Mouse (Mus musculus) heart, postnatal 0 days (tissue): ENCODE measurements around the gene Prrg2. TPM values are rescaled to one million over a fixed set of nuclear protein-coding genes. Genes with fewer than 3 reads are reported as not detected.

ENCODE experiments used
- ATAC-seq: fragments of 200-750 bp; cut with Nextera tagmentation; 2 replicates; pipeline ENCODE4 v1.8.0; 2017; ENCODE audit warnings: low read depth, moderate number of reproducible peaks, moderate library complexity; ENCODE audit not compliant: insufficient read depth
- DNase-seq: peaks from one replicate; pipeline ENCODE4 v3.0.0-alpha.2; 2016; ENCODE audit warnings: low spot score
- H3K27ac ChIP-seq: fragments of 300-500 bp; sonication (generic); 2 replicates; pipeline ENCODE4 v1.5.1; 2014; ENCODE audit warnings: low read depth, mild to moderate bottlenecking
- H3K27me3 ChIP-seq: fragments of 300-500 bp; sonication (generic); 2 replicates; pipeline ENCODE4 v1.6.1; 2014; ENCODE audit warnings: low read length, mixed read lengths; ENCODE audit not compliant: control insufficient read depth, insufficient read depth
- H3K36me3 ChIP-seq: fragments of 300-500 bp; sonication (generic); replicated peaks from 2 replicates; pipeline ENCODE4 v1.6.1; 2014; ENCODE audit warnings: low read length, mixed read lengths; ENCODE audit not compliant: control insufficient read depth, insufficient read depth
- H3K4me1 ChIP-seq: fragments of 300-500 bp; sonication (generic); 2 replicates; pipeline ENCODE4 v1.6.1; 2014; ENCODE audit warnings: antibody characterized with exemption; ENCODE audit not compliant: control insufficient read depth, insufficient read depth
- H3K4me2 ChIP-seq: fragments of 300-500 bp; sonication (generic); 2 replicates; pipeline ENCODE4 v1.6.1; 2014; ENCODE audit warnings: low read depth, mild to moderate bottlenecking, low read length, moderate library complexity
- H3K4me3 ChIP-seq: fragments of 300-500 bp; sonication (generic); 2 replicates; pipeline ENCODE4 v1.5.1; 2014; ENCODE audit warnings: low read depth, low read length
- H3K9ac ChIP-seq: fragments of 300-500 bp; sonication (generic); replicated peaks from 2 replicates; pipeline ENCODE4 v1.6.1; 2014; ENCODE audit warnings: low read depth, low read length, mixed read lengths
- H3K9me3 ChIP-seq: fragments of 300-500 bp; sonication (generic); replicated peaks from 2 replicates; pipeline ENCODE4 v1.6.1; 2016; ENCODE audit warnings: low read length; ENCODE audit not compliant: control insufficient read depth
- CTCF ChIP-seq: IDR thresholded peaks from 2 replicates; pipeline ENCODE4 v1.5.1; 2016; ENCODE audit warnings: antibody characterized with exemption, control low read depth, low read depth
- EP300 ChIP-seq: IDR thresholded peaks from 2 replicates; pipeline ENCODE4 v1.6.1; 2016; ENCODE audit warnings: antibody characterized with exemption, low read depth
- WGBS: fragments of 180-500 bp; shearing (Covaris S2); extraction: QIAGEN DNeasy Blood & Tissue Kit; methylation state at CpG from one replicate; pipeline ENCODE4 v1.1.7; 2014; 5-methylcytosine and 5-hydroxymethylcytosine counted together
- polyA plus RNA-seq: library from polyadenylated mRNA; unstranded; fragments of >200 nt; fragmentation: Nextera tagmentation; extraction: Ambion mirVana; gene quantifications from 2 replicates; pipeline ENCODE4 v1.2.1, GENCODE M21; 2015
- total RNA-seq: library from RNA; depleted of rRNA; stranded (reverse); fragments of >200 nt; gene quantifications from 2 replicates; pipeline ENCODE4 v1.2.3, GENCODE M21; 2014; ENCODE audit warnings: low replicate concordance

Gene Prrg2
- total and polyA plus RNA-seq, 2 experiments from 2014 or later: 13.3 to 22.0 TPM

- no peak overlapping the region for H3K4me2 ChIP-seq
- H3K4me1 ChIP-seq: no peaks in the 10 kb centered on the region
- H3K4me3 ChIP-seq: no peak overlapping the region
- no peak for DNase-seq
- no peak; the same call in 1 of the 2 replicates for ATAC-seq
- H3K27ac ChIP-seq: no peak overlapping the region
- H3K27me3 ChIP-seq: no peaks in the 10 kb centered on the region
- no peaks in the 10 kb centered on the region for H3K9me3 ChIP-seq
- no peak for TF ChIP-seq CTCF
- TF ChIP-seq EP300: no peak
- WGBS: 89% methylated on average over 4 of the region's 4 CpGs
- no peaks in the 10 kb centered on the region for H3K36me3 ChIP-seq
- H3K9ac ChIP-seq: no peak overlapping the region
Measured at GRCm38 (mm10) chr7:45067190-45067999, 4.9 kb upstream of the Prrg2 start.

- peak; percentile 20 for DNase-seq
- no peaks in the 10 kb centered on the region for H3K27me3 ChIP-seq
- H3K4me1 ChIP-seq: peaks cover 7% of the 10 kb centered on the region; the same call in 1 of the 2 replicates
- peak overlapping the region; percentile 92 for H3K27ac ChIP-seq
- WGBS: 17% methylated on average over 11 of the region's 11 CpGs
- H3K9me3 ChIP-seq: no peaks in the 10 kb centered on the region
- ATAC-seq: no peak
- H3K36me3 ChIP-seq: no peaks in the 10 kb centered on the region
- peak overlapping the region; percentile 61 for H3K4me2 ChIP-seq
- H3K9ac ChIP-seq: peak overlapping the region; percentile 53
- H3K4me3 ChIP-seq: peak overlapping the region; percentile 70
- TF ChIP-seq EP300 (no peak), CTCF (no peak)
Measured at GRCm38 (mm10) chr7:45061532-45062075, 873 bp downstream of the Prrg2 start.

- TF ChIP-seq CTCF (no peak), EP300 (no peak)
- Histone ChIP-seq H3K27ac (no peak overlapping the region), H3K4me3 (no peak overlapping the region), H3K9me3 (no peaks in the 10 kb centered on the region), H3K4me2 (no peak overlapping the region), H3K4me1 (peaks cover 7% of the 10 kb centered on the region; the same call in 1 of the 2 replicates), H3K9ac (no peak overlapping the region), H3K27me3 (no peaks in the 10 kb centered on the region), H3K36me3 (no peaks in the 10 kb centered on the region)
- ATAC-seq (no peak), DNase-seq (no peak)
- WGBS: 78% methylated on average over 6 of the region's 6 CpGs
Measured at GRCm38 (mm10) chr7:45060632-45061122, 1.8 kb downstream of the Prrg2 start.

GRCm38 (mm10) chr7:45058607-45059571 lies 3.6 kb downstream of the Prrg2 start:
- H3K4me3 ChIP-seq: no peak overlapping the region
- TF ChIP-seq EP300: no peak
- TF ChIP-seq CTCF: no peak
- H3K27ac ChIP-seq: no peak overlapping the region
- H3K9me3 ChIP-seq: no peaks in the 10 kb centered on the region
- DNase-seq (no peak), ATAC-seq (no peak)
- H3K27me3 ChIP-seq: no peaks in the 10 kb centered on the region
- WGBS: 81% methylated on average over 10 of the region's 10 CpGs
- H3K9ac ChIP-seq: no peak overlapping the region
- H3K36me3 ChIP-seq: no peaks in the 10 kb centered on the region
- peaks cover 7% of the 10 kb centered on the region; the same call in 1 of the 2 replicates for H3K4me1 ChIP-seq
- no peak overlapping the region for H3K4me2 ChIP-seq

- peaks cover 10% of the 10 kb centered on the region for H3K4me1 ChIP-seq
- H3K36me3 ChIP-seq: no peaks in the 10 kb centered on the region
- ATAC-seq (no peak), DNase-seq (no peak)
- H3K27ac ChIP-seq: no peak overlapping the region
- no peak overlapping the region for H3K4me2 ChIP-seq
- H3K27me3 ChIP-seq: no peaks in the 10 kb centered on the region
- H3K9me3 ChIP-seq: no peaks in the 10 kb centered on the region
- no peak overlapping the region for H3K4me3 ChIP-seq
- no peak overlapping the region for H3K9ac ChIP-seq
- TF ChIP-seq EP300 (no peak), CTCF (no peak)
Measured at GRCm38 (mm10) chr7:45056972-45057348, 5.5 kb downstream of the Prrg2 start.
